Mouse (Mus musculus): ENCODE data around the gene Snapc3. TPM values are rescaled to one million over a fixed set of nuclear protein-coding genes. Genes with fewer than 3 reads are reported as not detected.
"Not testable (repeated sequence)": the region's sequence is repeated elsewhere in the genome, so short reads cannot be mapped to it uniquely, and the experiment has no call there.

Snapc3 gene
- polyA plus RNA-seq, 1 experiment from 2014 or later: 66.5 TPM

DNA sequence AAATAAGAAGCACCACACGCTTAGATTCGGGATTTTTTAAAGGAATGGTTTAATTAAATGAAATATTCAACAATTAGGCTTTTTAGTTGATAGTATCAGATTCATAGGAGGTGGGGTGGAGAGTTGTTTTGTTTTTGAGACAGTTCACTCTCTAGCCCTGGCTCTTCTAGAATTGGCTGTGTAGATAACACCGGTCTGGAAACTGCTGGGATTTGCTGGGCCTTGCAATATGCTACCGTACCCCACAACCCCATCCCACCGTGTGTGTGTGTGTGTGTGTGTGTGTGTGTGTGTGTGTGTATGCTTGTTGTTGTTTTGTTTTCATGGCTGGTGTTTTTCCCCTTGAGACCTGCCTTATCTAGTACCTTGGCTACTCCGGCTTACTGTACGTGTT is 83.5 kb downstream of the Snapc3 start:
- Histone ChIP-seq H3K27me3 (ENCODE audit: control insufficient read depth, insufficient read depth, low read length) (no peaks in the 10 kb centered on the region), H3K36me3 (replicated peaks; ENCODE audit: control insufficient read depth, insufficient read depth) (no peaks in the 10 kb centered on the region), H3K9ac (peak overlapping the region; percentile 66), H3K9me3 (ENCODE audit: control insufficient read depth, low read length) (no peaks in the 10 kb centered on the region), H3K4me1 (replicated peaks; ENCODE audit: control insufficient read depth, insufficient read depth, low read length) (no peaks in the 10 kb centered on the region), H3K4me2 (replicated peaks) (peak overlapping the region; percentile 62), H3K27ac (peak overlapping the region; percentile 47; the same call in 1 of the 2 replicates), H3K4me3 (replicated peaks; ENCODE audit: low read length) (peak overlapping the region; percentile 39)
- DNase-seq (ENCODE audit: low spot score) (no peak), ATAC-seq (ENCODE audit: low FRiP score) (peak; percentile 79)
- WGBS: 33% methylated on average over 7 of the region's 7 CpGs

DNA sequence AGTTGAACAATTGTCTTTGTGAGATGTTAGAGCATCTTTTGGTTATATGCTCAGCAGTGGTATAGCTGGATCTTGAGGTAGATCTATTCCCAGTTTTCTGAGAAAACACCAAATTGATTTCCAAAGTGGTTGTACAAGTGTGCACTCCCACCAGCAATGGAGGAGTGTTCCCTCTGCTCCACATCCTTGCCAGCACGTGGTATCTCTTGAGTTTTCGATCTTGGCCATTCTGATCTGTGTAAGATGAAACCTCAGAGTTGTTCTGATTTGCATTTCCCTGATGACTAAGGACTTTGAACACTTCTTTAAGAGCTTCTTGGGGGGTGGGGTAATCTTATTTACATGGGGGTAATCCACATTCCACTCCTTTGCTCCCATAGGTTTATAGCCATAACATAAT is 92.1 kb downstream of the Snapc3 start:
- DNase-seq (ENCODE audit: low spot score) (no peak), ATAC-seq (ENCODE audit: low FRiP score) (no peak)
- WGBS: 65% methylated on average over 2 of the region's 2 CpGs
- Histone ChIP-seq H3K9me3 (ENCODE audit: control insufficient read depth, low read length) (no peaks in the 10 kb centered on the region), H3K36me3 (replicated peaks; ENCODE audit: control insufficient read depth, insufficient read depth) (no peaks in the 10 kb centered on the region), H3K9ac (no peak overlapping the region), H3K4me3 (replicated peaks; ENCODE audit: low read length) (no peak overlapping the region), H3K4me1 (replicated peaks; ENCODE audit: control insufficient read depth, insufficient read depth, low read length) (no peaks in the 10 kb centered on the region), H3K27me3 (ENCODE audit: control insufficient read depth, insufficient read depth, low read length) (no peaks in the 10 kb centered on the region), H3K27ac (no peak overlapping the region), H3K4me2 (replicated peaks) (no peak overlapping the region)

DNA sequence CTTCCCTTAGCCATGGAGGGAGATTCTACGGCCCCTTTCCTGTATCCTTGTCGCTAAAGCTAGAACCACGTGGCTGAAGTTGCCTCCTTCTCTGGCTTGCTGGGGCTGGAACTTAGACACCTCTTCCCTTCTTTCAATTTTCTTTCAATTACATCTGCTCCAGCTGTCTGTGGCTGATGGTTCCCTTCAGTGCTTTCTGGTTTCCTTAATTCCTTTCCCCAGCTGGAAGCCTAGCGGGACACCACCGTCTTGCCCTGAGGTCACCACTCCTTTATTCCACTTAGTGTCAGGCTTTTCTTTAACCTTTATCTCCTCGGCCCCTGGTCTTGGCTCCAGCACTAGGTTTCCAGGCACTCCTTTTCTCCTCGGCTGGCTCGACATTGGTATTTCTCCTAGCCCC is 93.6 kb downstream of the Snapc3 start:
- Histone ChIP-seq H3K27ac (no peak overlapping the region), H3K36me3 (replicated peaks; ENCODE audit: control insufficient read depth, insufficient read depth) (no peaks in the 10 kb centered on the region), H3K9ac (no peak overlapping the region), H3K4me3 (replicated peaks; ENCODE audit: low read length) (no peak overlapping the region), H3K4me2 (replicated peaks) (no peak overlapping the region), H3K9me3 (ENCODE audit: control insufficient read depth, low read length) (no peaks in the 10 kb centered on the region), H3K4me1 (replicated peaks; ENCODE audit: control insufficient read depth, insufficient read depth, low read length) (no peaks in the 10 kb centered on the region), H3K27me3 (ENCODE audit: control insufficient read depth, insufficient read depth, low read length) (no peaks in the 10 kb centered on the region)
- 43% methylated on average over 8 of the region's 8 CpGs for WGBS
- ATAC-seq (ENCODE audit: low FRiP score) (no peak), DNase-seq (ENCODE audit: low spot score) (no peak)

DNA sequence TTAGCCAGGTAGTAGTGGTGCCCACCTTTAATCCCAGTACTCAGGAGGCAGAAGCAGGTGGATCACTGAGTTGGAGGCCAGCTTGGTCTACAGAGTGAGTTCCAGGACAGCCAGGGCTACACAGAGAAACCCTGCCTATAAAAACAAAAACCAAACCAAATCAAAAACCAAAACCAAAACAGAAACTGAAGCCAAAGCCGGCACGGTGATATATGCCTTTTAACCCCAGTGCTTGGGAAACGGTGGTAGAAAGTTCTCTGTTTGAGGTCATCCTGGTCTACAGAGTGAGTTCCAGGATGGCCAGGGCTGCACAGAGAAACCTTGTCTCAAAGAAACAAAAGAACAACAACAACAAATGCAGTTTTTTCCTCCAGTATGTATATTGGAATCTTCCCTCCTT is 94.7 kb downstream of the Snapc3 start:
- Histone ChIP-seq H3K4me2 (replicated peaks) (no peak overlapping the region), H3K9me3 (ENCODE audit: control insufficient read depth, low read length) (no peaks in the 10 kb centered on the region), H3K27me3 (ENCODE audit: control insufficient read depth, insufficient read depth, low read length) (no peaks in the 10 kb centered on the region), H3K27ac (no peak overlapping the region), H3K9ac (no peak overlapping the region), H3K4me3 (replicated peaks; ENCODE audit: low read length) (no peak overlapping the region), H3K4me1 (replicated peaks; ENCODE audit: control insufficient read depth, insufficient read depth, low read length) (no peaks in the 10 kb centered on the region), H3K36me3 (replicated peaks; ENCODE audit: control insufficient read depth, insufficient read depth) (no peaks in the 10 kb centered on the region)
- no peak for ATAC-seq (ENCODE audit: low FRiP score)
- 94% methylated on average over 3 of the region's 3 CpGs for WGBS
- no peak for DNase-seq (ENCODE audit: low spot score)

DNA sequence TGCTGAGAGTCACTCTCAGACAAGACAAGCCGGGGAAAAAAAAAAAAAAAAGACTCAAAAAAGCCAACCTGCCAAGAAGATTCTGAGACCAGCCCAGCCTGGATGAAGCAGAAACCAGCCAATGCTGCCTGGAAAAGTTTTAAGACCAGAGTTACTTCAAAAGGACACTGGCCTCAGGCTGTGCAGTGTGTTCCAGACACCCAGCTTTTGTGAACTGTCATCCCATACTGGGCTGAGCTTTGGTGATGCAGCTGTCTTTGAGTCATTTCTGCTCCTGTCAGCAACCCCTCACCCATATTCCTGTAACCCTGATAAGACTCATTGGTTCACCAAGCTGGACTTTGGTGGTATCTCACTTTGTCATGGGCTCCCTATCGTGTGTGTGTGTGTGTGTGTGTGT is 95.1 kb downstream of the Snapc3 start:
- DNase-seq (ENCODE audit: low spot score) (no peak), ATAC-seq (ENCODE audit: low FRiP score) (no peak)
- Histone ChIP-seq H3K4me3 (replicated peaks; ENCODE audit: low read length) (no peak overlapping the region), H3K27ac (no peak overlapping the region), H3K9me3 (ENCODE audit: control insufficient read depth, low read length) (no peaks in the 10 kb centered on the region), H3K36me3 (replicated peaks; ENCODE audit: control insufficient read depth, insufficient read depth) (no peaks in the 10 kb centered on the region), H3K4me2 (replicated peaks) (no peak overlapping the region), H3K9ac (no peak overlapping the region), H3K4me1 (replicated peaks; ENCODE audit: control insufficient read depth, insufficient read depth, low read length) (no peaks in the 10 kb centered on the region), H3K27me3 (ENCODE audit: control insufficient read depth, insufficient read depth, low read length) (no peaks in the 10 kb centered on the region)
- WGBS: 88% methylated on average over 2 of the region's 2 CpGs

DNA sequence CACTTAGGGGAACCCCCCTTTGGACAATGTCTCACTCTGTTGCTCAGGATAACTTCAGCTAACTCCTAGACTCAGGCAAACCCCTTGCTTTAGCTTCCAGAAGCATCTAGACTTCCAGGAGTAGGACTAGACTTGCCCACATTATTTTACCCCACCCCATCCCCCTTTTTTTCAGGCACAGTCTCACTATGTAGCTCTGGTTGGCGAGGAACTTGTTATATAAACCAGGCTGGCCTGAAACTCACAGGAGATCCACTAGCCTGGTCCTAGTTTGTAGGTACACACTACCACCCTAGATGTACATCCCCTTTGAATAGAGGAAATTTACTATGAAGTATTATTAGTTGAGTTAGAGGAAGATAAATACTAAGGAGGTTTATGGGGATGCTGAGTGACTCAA is 96.7 kb downstream of the Snapc3 start:
- no peak overlapping the region for H3K4me2 ChIP-seq (replicated peaks)
- H3K36me3 ChIP-seq (replicated peaks; ENCODE audit: control insufficient read depth, insufficient read depth): no peaks in the 10 kb centered on the region
- DNase-seq (ENCODE audit: low spot score) (no peak), ATAC-seq (ENCODE audit: low FRiP score) (no peak)
- H3K27me3 ChIP-seq (ENCODE audit: control insufficient read depth, insufficient read depth, low read length): no peaks in the 10 kb centered on the region
- no peak overlapping the region for H3K27ac ChIP-seq
- 89% methylated on average over 1 of the region's 1 CpGs for WGBS
- no peak overlapping the region for H3K4me3 ChIP-seq (replicated peaks; ENCODE audit: low read length)
- no peaks in the 10 kb centered on the region for H3K4me1 ChIP-seq (replicated peaks; ENCODE audit: control insufficient read depth, insufficient read depth, low read length)
- no peaks in the 10 kb centered on the region for H3K9me3 ChIP-seq (ENCODE audit: control insufficient read depth, low read length)
- no peak overlapping the region for H3K9ac ChIP-seq

DNA sequence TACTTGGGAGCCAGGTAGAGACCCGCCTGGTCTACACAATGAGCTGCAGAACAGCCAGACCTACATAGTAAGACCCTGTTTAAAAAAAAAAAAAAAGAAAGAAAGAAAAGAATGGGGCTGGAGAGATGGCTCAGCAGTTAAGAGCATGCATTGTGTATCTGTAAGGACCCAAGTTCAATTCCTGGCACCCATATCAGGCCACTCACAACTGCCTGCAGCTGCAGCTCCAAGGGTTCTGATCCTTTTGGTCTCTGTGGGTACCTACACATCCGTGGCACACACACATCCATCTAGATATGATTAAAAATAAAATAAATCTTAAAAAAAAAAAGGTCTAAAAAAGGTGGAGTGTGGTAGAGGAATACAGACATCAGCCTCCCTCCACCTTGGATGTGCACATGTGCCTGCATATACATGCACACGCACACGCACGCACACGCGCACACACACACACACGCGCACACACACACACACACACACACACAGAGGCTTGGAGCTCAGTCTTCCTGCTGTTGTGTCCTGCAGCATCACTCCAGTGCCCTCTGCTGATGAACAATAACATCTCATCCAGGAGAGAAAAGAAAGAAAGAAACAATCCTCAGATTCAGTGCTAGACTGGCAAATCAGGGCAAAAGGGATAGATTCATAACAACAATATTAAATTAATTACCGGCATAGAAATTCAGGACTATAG is 97.6 kb downstream of the Snapc3 start:
- no peak for ATAC-seq (ENCODE audit: low FRiP score)
- WGBS: 82% methylated on average over 10 of the region's 10 CpGs
- H3K9me3 ChIP-seq (ENCODE audit: control insufficient read depth, low read length): no peaks in the 10 kb centered on the region

DNA sequence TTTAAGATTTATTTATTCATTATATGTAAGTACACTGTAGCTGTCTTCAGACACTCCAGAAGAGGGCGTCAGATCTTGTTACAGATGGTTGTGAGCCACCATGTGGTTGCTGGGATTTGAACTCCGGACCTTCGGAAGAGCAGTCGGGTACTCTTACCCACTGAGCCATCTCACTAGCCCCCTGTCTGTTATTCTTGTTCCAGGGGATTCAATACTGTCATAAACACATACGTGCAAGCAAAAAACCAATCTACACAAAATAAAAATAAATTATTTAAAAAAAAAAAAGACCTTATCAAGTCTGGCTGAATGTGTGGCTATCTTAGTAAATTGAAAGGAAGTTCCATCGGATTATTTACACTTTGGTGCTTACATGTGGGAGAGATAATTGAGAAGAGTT is 98.6 kb downstream of the Snapc3 start:
- H3K4me1 ChIP-seq (replicated peaks; ENCODE audit: control insufficient read depth, insufficient read depth, low read length); H3K27ac ChIP-seq; H3K4me2 ChIP-seq (replicated peaks); DNase-seq (ENCODE audit: low spot score); H3K9ac ChIP-seq; ATAC-seq (ENCODE audit: low FRiP score); H3K36me3 ChIP-seq (replicated peaks; ENCODE audit: control insufficient read depth, insufficient read depth); H3K4me3 ChIP-seq (replicated peaks; ENCODE audit: low read length); H3K9me3 ChIP-seq (ENCODE audit: control insufficient read depth, low read length); H3K27me3 ChIP-seq (ENCODE audit: control insufficient read depth, insufficient read depth, low read length): not testable (repeated sequence)
- WGBS: 94% methylated on average over 5 of the region's 6 CpGs

More for the DNA sequence above, 97.6 kb downstream of the Snapc3 start:
- Histone ChIP-seq H3K4me3 (replicated peaks; ENCODE audit: low read length) (no peak overlapping the region), H3K4me2 (replicated peaks) (no peak overlapping the region), H3K27me3 (ENCODE audit: control insufficient read depth, insufficient read depth, low read length) (no peaks in the 10 kb centered on the region), H3K36me3 (replicated peaks; ENCODE audit: control insufficient read depth, insufficient read depth) (no peaks in the 10 kb centered on the region), H3K9ac (no peak overlapping the region), H3K27ac (no peak overlapping the region), H3K4me1 (replicated peaks; ENCODE audit: control insufficient read depth, insufficient read depth, low read length) (no peaks in the 10 kb centered on the region)
- peak; percentile 54 for DNase-seq (ENCODE audit: low spot score)

Measured in hindbrain, embryonic 14.5 days (tissue).